Comparison of ENCODE assay signal across 26 mouse cellular contexts in the genomic region with DNA sequence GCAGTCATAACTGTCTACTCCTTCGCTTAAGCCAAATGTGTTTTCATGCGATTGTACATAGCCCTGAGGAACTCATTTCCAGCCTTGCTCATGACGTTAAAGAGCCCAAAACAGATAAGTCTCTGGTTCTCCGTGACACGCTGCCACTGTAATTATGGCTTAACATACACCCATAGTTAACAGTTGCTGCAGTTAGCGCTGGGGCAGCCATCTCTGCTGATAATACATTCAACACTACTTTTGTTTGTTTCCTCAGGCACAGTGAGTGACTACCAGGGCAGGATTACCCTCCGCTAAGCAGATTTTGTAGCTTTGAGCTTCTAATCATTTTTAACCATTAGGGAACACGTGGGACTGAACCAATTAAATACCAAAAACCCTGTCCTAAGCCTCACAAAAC. TPM values are rescaled to one million over a fixed set of nuclear protein-coding genes. Genes with fewer than 3 reads are reported as not detected.
DNase-seq lines count a peak whose midpoint lies in the region; ATAC-seq and TF ChIP-seq lines count a peak whose summit lies in the region.
"Had no signal": no experiment of that assay in that cellular context is flagged by ENCODE, and none has a peak within 500 bp of the region (broad histone marks: within the 10 kb centered on the region; RNA-seq: fewer than 3 reads in every experiment).

No protein-coding gene starts in this region.

- ATAC-seq in midbrain, embryonic 13.5 days: peak; percentile 62
- peak; percentile 73 for ATAC-seq in midbrain, embryonic 15.5 days (replicated peaks)
- ATAC-seq: activated CD4-positive, CD25-positive, alpha-beta regulatory T cell, adult 4 months; CD4-positive, CD25-positive, alpha-beta regulatory T cell, adult 4 months; forebrain, embryonic 14.5 days; forebrain, postnatal 0 days; hindbrain, embryonic 16.5 days had no signal

- WGBS in midbrain, embryonic 13.5 days: 70% methylated on average over 8 of the region's 8 CpGs
- 86% methylated on average over 8 of the region's 8 CpGs for WGBS in midbrain, embryonic 10.5 days
- 66% methylated on average over 8 of the region's 8 CpGs for WGBS in midbrain, embryonic 15.5 days

- H3K36me3 ChIP-seq in midbrain, embryonic 13.5 days: no peaks in the 10 kb centered on the region
- H3K36me3 ChIP-seq in midbrain, embryonic 10.5 days: no peaks in the 10 kb centered on the region
- H3K36me3 ChIP-seq in midbrain, embryonic 15.5 days (replicated peaks): no peaks in the 10 kb centered on the region
- H3K36me3 ChIP-seq: embryonic facial prominence, embryonic 12.5 days; embryonic facial prominence, embryonic 15.5 days; hindbrain, embryonic 10.5 days; hindbrain, embryonic 13.5 days had no signal

- H3K27me3 ChIP-seq in midbrain, embryonic 13.5 days: no peaks in the 10 kb centered on the region
- no peaks in the 10 kb centered on the region for H3K27me3 ChIP-seq in midbrain, embryonic 10.5 days (ENCODE audit: low read depth, poor library complexity, severe bottlenecking)
- H3K27me3 ChIP-seq in midbrain, embryonic 15.5 days (replicated peaks): no peaks in the 10 kb centered on the region
- H3K27me3 ChIP-seq: embryonic facial prominence, embryonic 12.5 days; embryonic facial prominence, embryonic 15.5 days; hindbrain, embryonic 13.5 days had no signal

- TF ChIP-seq POLR2A in brain, embryonic 14.5 days (IDR thresholded peaks at IDR 0.05; ENCODE audit: borderline replicate concordance, extremely low read depth, insufficient read depth, insufficient read length, poor library complexity, severe bottlenecking): no peak

- 0 out of 2 replicates have a peak, but pooled peaks cover 5% of the 10 kb centered on the region for H3K4me1 ChIP-seq in midbrain, embryonic 13.5 days (replicated peaks)
- no peaks in the 10 kb centered on the region for H3K4me1 ChIP-seq in midbrain, embryonic 10.5 days
- no peaks in the 10 kb centered on the region for H3K4me1 ChIP-seq in midbrain, embryonic 15.5 days
- H3K4me1 ChIP-seq: embryonic facial prominence, embryonic 12.5 days; embryonic facial prominence, embryonic 15.5 days; hindbrain, embryonic 13.5 days had no signal

- no peak for DNase-seq in midbrain, embryonic 10.5 days (ENCODE audit: low spot score)
- DNase-seq in brain, embryonic 14.5 days (ENCODE audit: low read depth): peak; percentile 57
- DNase-seq in retina, postnatal 7 days (ENCODE audit: low read depth, low spot score): peak; percentile 16
- no peak for DNase-seq in urinary bladder, adult 2 months (ENCODE audit: low spot score)
- DNase-seq in cerebellum, postnatal 4 days (ENCODE audit: low spot score in 2 of 2): no peak
- DNase-seq: adrenal gland, adult 8-10 months; adrenal gland, postnatal 25 days; cerebellum, adult 18-20 months; cerebellum, adult 9-10 months; cerebellum, postnatal 14 days; forebrain, postnatal 0 days; gastrocnemius, adult 2 months; gastrocnemius, postnatal 14 days; heart, adult 2 months; heart, postnatal 36 days had no signal

- H3K27ac ChIP-seq in midbrain, embryonic 13.5 days: no peak overlapping the region
- H3K27ac ChIP-seq in midbrain, embryonic 10.5 days (replicated peaks): no peak overlapping the region
- no peak overlapping the region for H3K27ac ChIP-seq in midbrain, embryonic 15.5 days
- H3K27ac ChIP-seq: embryonic facial prominence, embryonic 12.5 days; embryonic facial prominence, embryonic 15.5 days; gastrocnemius, adult 2 months; heart, adult 2 months; hindbrain, embryonic 10.5 days; hindbrain, embryonic 13.5 days had no signal

- H3K9me3 ChIP-seq in midbrain, embryonic 13.5 days: peaks cover 12% of the 10 kb centered on the region; the same call in 1 of the 2 replicates
- H3K9me3 ChIP-seq in midbrain, embryonic 10.5 days (replicated peaks): peaks cover 11% of the 10 kb centered on the region; the same call in 1 of the 2 replicates
- no peaks in the 10 kb centered on the region; the same call in 1 of the 2 replicates for H3K9me3 ChIP-seq in midbrain, embryonic 15.5 days
- H3K9me3 ChIP-seq: embryonic facial prominence, embryonic 15.5 days had no signal

- TF ChIP-seq CTCF in brain, embryonic 14.5 days (IDR thresholded peaks at IDR 0.05; ENCODE audit: borderline replicate concordance, extremely low read depth, insufficient read depth, insufficient read length): no peak

- H3K9ac ChIP-seq in midbrain, embryonic 13.5 days (replicated peaks): no peak overlapping the region
- H3K9ac ChIP-seq in midbrain, embryonic 15.5 days: no peak overlapping the region
- H3K9ac ChIP-seq: embryonic facial prominence, embryonic 12.5 days; embryonic facial prominence, embryonic 15.5 days; forebrain, postnatal 0 days; hindbrain, embryonic 13.5 days had no signal

- H3K4me3 ChIP-seq in midbrain, embryonic 13.5 days (replicated peaks): no peak overlapping the region
- no peak overlapping the region for H3K4me3 ChIP-seq in midbrain, embryonic 10.5 days
- H3K4me3 ChIP-seq in midbrain, embryonic 15.5 days: no peak overlapping the region
- H3K4me3 ChIP-seq: embryonic facial prominence, embryonic 12.5 days; embryonic facial prominence, embryonic 15.5 days; gastrocnemius, adult 2 months; heart, adult 2 months; hindbrain, embryonic 10.5 days; hindbrain, embryonic 13.5 days had no signal

- H3K4me2 ChIP-seq in midbrain, embryonic 13.5 days (replicated peaks): no peak overlapping the region
- no peak overlapping the region for H3K4me2 ChIP-seq in midbrain, embryonic 15.5 days
- H3K4me2 ChIP-seq: embryonic facial prominence, embryonic 12.5 days; embryonic facial prominence, embryonic 15.5 days; heart, embryonic 11.5 days; hindbrain, embryonic 13.5 days had no signal

RNA-seq across cellular contexts. Expression of a gene that starts 17.5 kb away (rescaled TPM):
- polyA plus RNA-seq in midbrain, embryonic 13.5 days (2015; fragmentation: Nextera tagmentation; extraction: Ambion mirVana): 56.1 and 58.4 TPM in 2 replicates
- 9.8 and 17.4 TPM in 2 replicates for polyA plus RNA-seq in midbrain, embryonic 10.5 days (2016; fragmentation: Nextera tagmentation; extraction: Ambion mirVana)
- polyA plus RNA-seq in brain, embryonic 14.5 days (2012; rRNA removed): 69.3 and 78.5 TPM in 2 replicates
- 52.4 and 52.8 TPM in 2 replicates for polyA plus RNA-seq in midbrain, embryonic 15.5 days (2015; fragmentation: Nextera tagmentation; extraction: Ambion mirVana)
- 28.0 and 45.3 TPM in 2 replicates for polyA plus RNA-seq in urinary bladder, adult 2 months (2012; rRNA removed)

Comparison
In these comparisons a context has a peak if more than half of its experiments do, and no peak if none do; other contexts are left out.
1. DNase-seq: peak in brain, embryonic 14.5 days (single experiment) and retina, postnatal 7 days (single experiment); none in midbrain, embryonic 10.5 days (single experiment), urinary bladder, adult 2 months (single experiment) and cerebellum, postnatal 4 days (0 of 2).